Mouse (Mus musculus): ENCODE measurements at regions not wholly inside any gene's neighbourhood (a gene's known extent, or its start where the extent isn't known, plus 50 kb on each side); places are given as distances from the start of the nearest gene placed in this dataset.

DNA sequence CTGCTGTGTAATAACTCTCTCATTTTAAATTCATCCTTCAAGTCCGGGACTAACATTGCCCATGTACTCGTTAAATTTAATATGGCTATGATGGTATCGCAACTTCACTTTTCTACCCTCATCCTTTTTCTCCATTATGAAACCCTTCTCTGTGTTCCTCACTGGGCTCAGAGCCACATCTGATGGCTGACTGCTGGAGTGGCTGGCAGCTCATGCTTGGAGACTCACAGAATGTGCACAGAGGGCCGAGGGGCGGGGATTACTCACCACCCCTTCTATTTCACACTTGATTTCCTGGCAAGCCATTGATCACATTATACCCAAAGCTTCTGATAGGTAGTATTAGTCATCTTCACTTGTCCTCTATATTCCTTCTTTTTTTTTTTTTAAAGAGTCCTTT is 81.1 kb upstream of the Vwde start:
- Histone ChIP-seq H3K4me3 (no peak overlapping the region), H3K27me3 (ENCODE audit: insufficient read depth, poor library complexity, severe bottlenecking) (no peaks in the 10 kb centered on the region), H3K27ac (no peak overlapping the region), H3K4me1 (replicated peaks) (no peaks in the 10 kb centered on the region), H3K9me3 (no peaks in the 10 kb centered on the region), H3K36me3 (no peaks in the 10 kb centered on the region)
- no peak for DNase-seq (ENCODE audit: low spot score)
- WGBS: 84% methylated on average over 5 of the region's 5 CpGs

DNA sequence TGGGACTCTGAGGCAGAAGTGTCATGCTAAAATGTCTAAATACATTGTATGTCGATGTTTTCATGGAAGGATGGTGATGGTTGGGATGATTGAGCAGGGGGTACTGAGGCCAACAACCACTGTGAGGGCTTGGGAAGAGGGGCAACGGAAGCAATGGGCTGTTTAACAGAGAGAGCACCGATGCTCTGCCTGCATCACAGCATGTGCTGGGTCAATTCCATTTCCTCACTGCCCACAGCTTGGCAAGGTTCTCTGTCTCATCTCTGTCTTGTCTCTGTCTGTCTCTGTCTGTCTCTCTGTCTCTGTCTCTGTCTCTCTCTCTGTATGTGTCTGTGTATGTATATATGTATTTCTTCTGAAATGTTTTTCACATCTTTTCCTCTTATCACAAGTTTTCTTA is 73.4 kb upstream of the Vwde start:
- Histone ChIP-seq H3K36me3 (no peaks in the 10 kb centered on the region), H3K4me1 (replicated peaks) (no peaks in the 10 kb centered on the region), H3K27ac (no peak overlapping the region), H3K4me3 (no peak overlapping the region), H3K9me3 (no peaks in the 10 kb centered on the region), H3K27me3 (ENCODE audit: insufficient read depth, poor library complexity, severe bottlenecking) (no peaks in the 10 kb centered on the region)
- no peak for DNase-seq (ENCODE audit: low spot score)
- 91% methylated on average over 3 of the region's 3 CpGs for WGBS

DNA sequence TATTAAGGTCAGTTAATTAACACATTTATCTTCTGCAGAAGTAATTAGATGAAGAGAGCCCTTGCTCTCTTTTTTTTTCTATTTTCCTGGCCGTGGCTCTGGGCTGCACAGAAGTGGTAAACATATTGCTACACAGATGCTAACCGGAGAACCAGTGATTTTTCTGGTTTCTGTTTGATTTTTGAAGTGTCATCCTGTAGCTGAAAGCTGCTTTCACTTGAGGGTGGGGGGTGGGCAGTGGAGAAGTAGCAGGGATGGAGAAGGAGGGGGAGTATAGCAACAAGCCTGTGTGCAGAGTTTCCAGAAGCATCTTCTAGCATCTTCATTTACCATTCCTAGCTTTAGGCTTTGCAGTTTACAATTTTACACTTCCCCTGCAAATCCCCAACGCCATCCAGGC is 72.3 kb upstream of the Vwde start:
- Histone ChIP-seq H3K4me3 (no peak overlapping the region), H3K9me3 (no peaks in the 10 kb centered on the region), H3K4me1 (replicated peaks) (no peaks in the 10 kb centered on the region), H3K36me3 (no peaks in the 10 kb centered on the region), H3K27me3 (ENCODE audit: insufficient read depth, poor library complexity, severe bottlenecking) (no peaks in the 10 kb centered on the region), H3K27ac (no peak overlapping the region)
- DNase-seq (ENCODE audit: low spot score): no peak
- 87% methylated on average over 3 of the region's 3 CpGs for WGBS

DNA sequence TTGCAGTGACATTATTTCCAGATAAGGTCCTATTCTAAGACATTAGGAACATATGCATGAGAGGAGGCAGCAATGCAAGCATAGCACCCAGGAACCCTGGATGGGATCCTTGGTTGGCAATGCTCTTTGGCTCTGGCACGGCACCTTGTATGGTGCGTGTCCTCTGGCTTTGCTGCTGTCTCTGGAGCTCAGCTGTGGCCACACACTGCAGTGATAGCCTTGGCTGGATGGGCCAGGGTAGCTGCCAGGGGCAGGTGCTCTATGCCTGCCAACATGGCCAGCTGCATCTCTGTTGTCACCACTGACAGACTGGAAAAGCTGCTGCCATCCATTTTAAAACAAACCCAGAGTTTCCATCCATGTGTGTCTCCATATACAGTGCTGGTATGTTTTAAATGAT is 71.3 kb upstream of the Vwde start:
- H3K4me3 ChIP-seq: no peak overlapping the region
- H3K27ac ChIP-seq: no peak overlapping the region
- H3K36me3 ChIP-seq: no peaks in the 10 kb centered on the region
- DNase-seq (ENCODE audit: low spot score): no peak
- no peaks in the 10 kb centered on the region for H3K9me3 ChIP-seq
- H3K27me3 ChIP-seq (ENCODE audit: insufficient read depth, poor library complexity, severe bottlenecking): no peaks in the 10 kb centered on the region
- H3K4me1 ChIP-seq (replicated peaks): no peaks in the 10 kb centered on the region
- WGBS: 87% methylated on average over 2 of the region's 2 CpGs

DNA sequence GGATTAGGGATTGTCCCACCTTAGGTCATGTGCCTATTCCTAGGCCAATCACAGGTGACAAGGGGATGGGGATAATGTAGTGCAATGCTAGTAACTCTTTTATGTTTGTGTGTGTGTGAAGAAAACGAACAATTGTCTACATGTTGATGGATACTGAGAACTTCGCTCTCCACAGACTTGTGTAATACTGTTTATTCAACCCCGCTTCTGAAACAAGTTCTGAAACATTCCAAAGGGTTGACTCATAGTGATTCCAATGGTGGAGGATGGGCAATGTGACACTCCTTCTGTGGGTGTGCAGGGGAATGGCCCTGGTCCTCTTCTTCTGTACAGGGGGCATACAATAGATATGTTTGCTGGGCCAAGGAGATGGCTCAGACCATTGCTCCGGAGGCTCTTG is 69.6 kb upstream of the Vwde start:
- no peaks in the 10 kb centered on the region for H3K27me3 ChIP-seq (ENCODE audit: insufficient read depth, poor library complexity, severe bottlenecking)
- 86% methylated on average over 4 of the region's 4 CpGs for WGBS
- H3K9me3 ChIP-seq: no peaks in the 10 kb centered on the region
- no peak overlapping the region for H3K4me3 ChIP-seq
- no peak overlapping the region for H3K27ac ChIP-seq
- no peaks in the 10 kb centered on the region for H3K4me1 ChIP-seq (replicated peaks)
- DNase-seq (ENCODE audit: low spot score): no peak
- H3K36me3 ChIP-seq: no peaks in the 10 kb centered on the region

DNA sequence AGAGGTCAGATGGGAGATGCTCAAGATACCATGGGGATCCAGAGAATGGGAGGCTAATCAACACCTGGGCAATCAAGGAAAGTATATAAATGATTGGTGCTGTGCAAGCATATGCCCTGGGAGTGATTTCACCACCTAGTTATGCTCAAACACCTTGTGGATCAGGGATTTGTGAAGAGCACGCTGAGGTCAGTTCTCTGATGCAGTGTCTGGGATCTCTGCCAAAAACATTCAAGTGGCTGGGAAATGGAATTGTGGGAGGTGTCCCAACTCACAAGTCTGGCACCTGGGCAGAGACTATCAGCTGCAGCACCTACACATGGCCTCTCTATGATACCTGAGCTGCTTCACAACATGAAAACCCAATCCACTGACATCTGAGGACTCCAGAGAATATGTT is 63.7 kb upstream of the Vwde start:
- H3K27ac ChIP-seq: no peak overlapping the region
- no peaks in the 10 kb centered on the region for H3K27me3 ChIP-seq (ENCODE audit: insufficient read depth, poor library complexity, severe bottlenecking)
- 92% methylated on average over 1 of the region's 1 CpGs for WGBS

DNA sequence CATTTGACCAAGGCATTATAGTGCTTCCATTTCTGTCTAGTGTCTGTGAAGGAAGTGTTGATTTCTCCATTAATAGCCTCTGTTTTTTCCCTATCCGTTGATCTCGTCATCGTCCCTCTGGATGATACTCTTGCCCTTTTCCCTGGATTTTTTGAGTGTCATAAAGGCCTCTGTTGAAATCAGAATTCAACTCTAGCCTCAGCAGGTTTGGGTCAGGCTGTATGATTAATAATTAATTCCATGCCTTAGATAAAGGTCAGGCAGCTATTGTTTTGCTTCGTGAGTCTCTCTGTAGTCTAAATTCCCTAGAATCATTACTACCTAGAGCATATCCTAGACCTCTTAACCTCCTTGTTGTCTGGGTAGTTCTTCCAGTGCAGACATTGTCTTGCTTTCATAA is 63.0 kb upstream of the Vwde start:
- 81% methylated on average over 4 of the region's 4 CpGs for WGBS
- no peaks in the 10 kb centered on the region for H3K9me3 ChIP-seq
- H3K27me3 ChIP-seq (ENCODE audit: insufficient read depth, poor library complexity, severe bottlenecking): no peaks in the 10 kb centered on the region
- H3K27ac ChIP-seq: no peak overlapping the region
- no peaks in the 10 kb centered on the region for H3K4me1 ChIP-seq (replicated peaks)
- no peak overlapping the region for H3K4me3 ChIP-seq
- DNase-seq (ENCODE audit: low spot score): no peak
- H3K36me3 ChIP-seq: no peaks in the 10 kb centered on the region

More for the DNA sequence above, 63.7 kb upstream of the Vwde start:
- no peak for DNase-seq (ENCODE audit: low spot score)
- no peaks in the 10 kb centered on the region for H3K4me1 ChIP-seq (replicated peaks)
- H3K9me3 ChIP-seq: no peaks in the 10 kb centered on the region
- no peak overlapping the region for H3K4me3 ChIP-seq
- no peaks in the 10 kb centered on the region for H3K36me3 ChIP-seq

DNA sequence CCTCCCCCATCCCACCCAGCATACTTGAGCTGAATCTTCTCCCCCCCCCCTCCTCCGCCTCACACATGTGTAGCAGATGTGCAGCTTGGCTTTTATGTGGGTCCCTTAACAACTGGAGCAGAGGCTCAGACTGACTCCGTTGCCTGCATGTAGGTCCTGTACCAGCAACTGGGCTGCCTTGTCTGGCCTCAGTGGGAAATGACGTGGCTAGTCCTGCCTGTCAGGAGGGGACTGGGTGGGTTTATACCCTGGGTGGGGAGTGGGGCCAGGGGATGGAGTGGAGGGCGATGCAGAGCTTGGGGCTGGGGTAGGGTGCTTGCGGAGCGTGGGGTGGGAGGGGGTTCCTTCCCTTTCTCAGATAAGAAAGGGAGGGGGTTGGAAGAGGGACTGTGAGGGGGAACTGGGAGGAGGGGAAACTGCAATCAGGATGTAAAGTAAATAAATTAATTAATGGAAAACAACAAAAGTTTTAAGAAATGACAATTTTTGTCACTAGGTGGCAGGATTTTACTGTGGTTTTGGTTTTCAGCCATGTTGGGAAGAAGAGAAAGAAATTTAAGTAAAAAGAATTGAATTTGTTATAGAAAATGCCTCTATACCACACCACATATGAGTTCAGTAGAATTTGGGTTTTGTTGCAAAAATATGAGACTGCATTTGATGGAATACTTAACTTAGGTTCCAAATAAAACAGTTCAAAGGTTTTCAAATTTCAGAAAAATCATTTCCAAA is 61.9 kb upstream of the Vwde start:
- H3K4me1 ChIP-seq (replicated peaks): no peaks in the 10 kb centered on the region
- H3K27ac ChIP-seq: no peak overlapping the region
- DNase-seq (ENCODE audit: low spot score): peak; percentile 3
- H3K9me3 ChIP-seq: no peaks in the 10 kb centered on the region
- H3K4me3 ChIP-seq: no peak overlapping the region
- H3K36me3 ChIP-seq: no peaks in the 10 kb centered on the region
- H3K27me3 ChIP-seq (ENCODE audit: insufficient read depth, poor library complexity, severe bottlenecking): no peaks in the 10 kb centered on the region
- WGBS: 60% methylated on average over 6 of the region's 6 CpGs

DNA sequence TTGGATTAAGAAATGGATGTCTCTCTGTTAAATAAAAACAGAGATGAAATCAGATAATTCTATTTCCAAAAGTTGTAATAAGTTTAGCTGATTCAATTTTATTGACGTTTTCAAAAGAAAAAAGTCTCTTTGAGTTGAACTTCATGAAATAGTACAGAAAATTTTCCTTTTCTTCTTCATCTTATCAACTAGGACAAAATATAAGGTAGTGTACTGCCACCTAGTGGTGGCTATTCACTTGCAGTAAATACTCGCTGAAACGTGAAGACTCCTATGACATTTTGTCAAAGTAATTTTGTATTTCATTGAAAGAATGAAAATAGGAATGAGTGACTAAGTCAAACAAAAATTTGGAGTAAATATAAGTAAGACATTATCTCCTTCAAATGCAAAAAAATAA is 56.1 kb upstream of the Vwde start:
- no peak for DNase-seq (ENCODE audit: low spot score)
- H3K36me3 ChIP-seq: no peaks in the 10 kb centered on the region
- no peak overlapping the region for H3K4me3 ChIP-seq
- no peaks in the 10 kb centered on the region for H3K4me1 ChIP-seq (replicated peaks)
- WGBS: 4% methylated on average over 3 of the region's 3 CpGs
- no peaks in the 10 kb centered on the region for H3K9me3 ChIP-seq
- no peak overlapping the region for H3K27ac ChIP-seq
- no peaks in the 10 kb centered on the region for H3K27me3 ChIP-seq (ENCODE audit: insufficient read depth, poor library complexity, severe bottlenecking)

All from hindbrain, embryonic 10.5 days (tissue).